Mouse (Mus musculus) lung, adult 2 months (tissue): ENCODE results near the gene Ankrd2.

Experiments used
- CTCF ChIP-seq: fragments of 200-500 bp; IDR thresholded peaks from 2 replicates; pipeline ENCODE4 v1.5.1; 2011; ENCODE audit warnings: mild to moderate bottlenecking, low read length, control low read depth; ENCODE audit not compliant: insufficient read depth
- POLR2A ChIP-seq: fragments of 200-500 bp; IDR thresholded peaks from 2 replicates; pipeline ENCODE4 v1.6.1; 2011; ENCODE audit warnings: low read depth, mild to moderate bottlenecking, control low read depth, low read length, borderline replicate concordance; ENCODE audit errors: extremely low read depth

- TF ChIP-seq POLR2A (no peak), CTCF (no peak)
Observed at GRCm38 (mm10) chr19:41995483-41995882, 40.3 kb upstream of the Ankrd2 start.
